ENCODE assay signal across 8 mouse cellular contexts in the genomic region with DNA sequence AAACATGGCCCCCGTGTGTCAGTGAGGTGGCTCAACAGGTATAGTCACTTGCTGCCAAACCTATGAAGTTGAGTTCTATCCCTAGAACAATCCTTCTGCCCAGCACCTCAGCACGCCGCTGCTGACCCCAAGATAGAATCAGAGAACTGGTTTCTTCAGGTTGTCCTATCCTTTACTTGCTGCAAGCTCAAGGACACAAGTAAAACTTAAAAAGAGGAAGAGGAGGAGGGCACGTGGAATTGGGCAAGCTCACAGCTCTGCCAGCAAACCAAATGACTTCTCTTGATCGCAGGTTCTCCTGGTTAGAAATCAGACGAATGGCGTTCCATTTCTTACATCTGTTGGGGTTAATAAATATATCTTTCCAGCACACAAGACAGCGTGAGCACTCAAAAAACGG. TPM values are rescaled to one million over a fixed set of nuclear protein-coding genes. Genes with fewer than 3 reads are reported as not detected.
DNase-seq lines count a peak whose midpoint lies in the region; ATAC-seq and TF ChIP-seq lines count a peak whose summit lies in the region.

No protein-coding gene starts in this region.

- WGBS in heart, embryonic 13.5 days = 88% methylated on average over 9 of the region's 9 CpGs
- 87% methylated on average over 9 of the region's 9 CpGs for WGBS in limb, embryonic 12.5 days
- 84% methylated on average over 9 of the region's 9 CpGs for WGBS in stomach, postnatal 0 days

- peaks cover 35% of the 10 kb centered on the region for H3K4me1 ChIP-seq in heart, embryonic 13.5 days
- H3K4me1 ChIP-seq in limb, embryonic 12.5 days (replicated peaks) = peaks cover 31% of the 10 kb centered on the region
- H3K4me1 ChIP-seq in stomach, postnatal 0 days (replicated peaks; ENCODE audit: control insufficient read depth, insufficient read depth) = no peaks in the 10 kb centered on the region

- no peaks in the 10 kb centered on the region for H3K9me3 ChIP-seq in heart, embryonic 13.5 days
- no peaks in the 10 kb centered on the region for H3K9me3 ChIP-seq in limb, embryonic 12.5 days
- no peaks in the 10 kb centered on the region for H3K9me3 ChIP-seq in stomach, postnatal 0 days (ENCODE audit: control insufficient read depth, low read length)

- no peak for DNase-seq in heart, adult 8-10 months (ENCODE audit: low spot score)
- peak; percentile 33 for DNase-seq in testis, postnatal 10 days (ENCODE audit: low spot score)
- no peak for DNase-seq in testis, postnatal 14 days (ENCODE audit: low spot score)
- DNase-seq in stomach, postnatal 0 days (ENCODE audit: low spot score) = no peak
- DNase-seq in adrenal gland, postnatal 25 days = no peak
- DNase-seq in cerebellum, adult 8-10 months = no peak

- no peak for TF ChIP-seq EP300 in stomach, postnatal 0 days (optimal IDR thresholded peaks at IDR 0.05)

- H3K9ac ChIP-seq in heart, embryonic 13.5 days = peak overlapping the region; percentile 91
- H3K9ac ChIP-seq in limb, embryonic 12.5 days (replicated peaks) = no peak overlapping the region
- H3K9ac ChIP-seq in stomach, postnatal 0 days (ENCODE audit: low read length) = no peak overlapping the region

- H3K4me2 ChIP-seq in heart, embryonic 13.5 days = peak overlapping the region; percentile 90
- H3K4me2 ChIP-seq in limb, embryonic 12.5 days = peak overlapping the region; percentile 90; the same call in 1 of the 2 replicates
- peak overlapping the region; percentile 96; the same call in 1 of the 2 replicates for H3K4me2 ChIP-seq in stomach, postnatal 0 days (replicated peaks; ENCODE audit: low read depth)

- no peaks in the 10 kb centered on the region for H3K36me3 ChIP-seq in heart, embryonic 13.5 days
- no peaks in the 10 kb centered on the region for H3K36me3 ChIP-seq in limb, embryonic 12.5 days
- no peaks in the 10 kb centered on the region for H3K36me3 ChIP-seq in stomach, postnatal 0 days (ENCODE audit: control insufficient read depth, insufficient read depth, low read length)

- no peak for TF ChIP-seq CTCF in stomach, postnatal 0 days (IDR thresholded peaks at IDR 0.05; ENCODE audit: low read depth)

- H3K4me3 ChIP-seq in heart, embryonic 13.5 days = peak overlapping the region; percentile 80; the same call in 1 of the 2 replicates
- no peak overlapping the region for H3K4me3 ChIP-seq in limb, embryonic 12.5 days (replicated peaks)
- H3K4me3 ChIP-seq in stomach, postnatal 0 days (ENCODE audit: low read depth, low read length) = no peak overlapping the region

- no peak overlapping the region for H3K27ac ChIP-seq in heart, embryonic 13.5 days (replicated peaks)
- no peak overlapping the region for H3K27ac ChIP-seq in limb, embryonic 12.5 days
- H3K27ac ChIP-seq in stomach, postnatal 0 days (replicated peaks) = no peak overlapping the region

- H3K27me3 ChIP-seq in heart, embryonic 13.5 days (replicated peaks) = no peaks in the 10 kb centered on the region
- no peaks in the 10 kb centered on the region for H3K27me3 ChIP-seq in limb, embryonic 12.5 days
- no peaks in the 10 kb centered on the region for H3K27me3 ChIP-seq in stomach, postnatal 0 days (ENCODE audit: control insufficient read depth, insufficient read depth, low read length)

- ATAC-seq in heart, embryonic 13.5 days (ENCODE audit: extremely low read depth, insufficient number of reproducible peaks, low FRiP score, low TSS enrichment) = no peak
- ATAC-seq in limb, embryonic 12.5 days (ENCODE audit: insufficient number of reproducible peaks, insufficient read depth, low FRiP score, low TSS enrichment, low read depth) = no peak
- no peak for ATAC-seq in stomach, postnatal 0 days (ENCODE audit: low FRiP score, low TSS enrichment)

RNA-seq across cellular contexts. Expression of gene Mthfd1l, which starts 0.7 kb away (rescaled TPM):
- polyA plus RNA-seq in heart, embryonic 13.5 days (2015; fragmentation: Nextera tagmentation; extraction: Ambion mirVana) = 12.2 and 13.0 TPM in 2 replicates
- total RNA-seq in heart, adult 8-10 months (2022) = 1 to 10 TPM in 2 of 4 experiments, under 1 TPM in 2; 0.72 to 1.9 (median 1.2) TPM
- polyA plus RNA-seq in limb, embryonic 12.5 days (2016; fragmentation: Nextera tagmentation; extraction: Ambion mirVana) = 13.3 and 13.7 TPM in 2 replicates
- 5.4 and 5.5 TPM in 2 replicates for polyA plus RNA-seq in stomach, postnatal 0 days (2015; fragmentation: Nextera tagmentation; extraction: Ambion mirVana)
- 10.0 and 10.1 TPM in 2 replicates for total RNA-seq in adrenal gland, postnatal 25 days (2021)
